Mouse (Mus musculus): ENCODE data around the gene Gm6882. TPM values are rescaled to one million over a fixed set of nuclear protein-coding genes. Genes with fewer than 3 reads are reported as not detected.
"Not testable (repeated sequence)": the region's sequence is repeated elsewhere in the genome, so short reads cannot be mapped to it uniquely, and the experiment has no call there.

Gm6882 gene
- polyA plus RNA-seq (2015; fragmentation: Nextera tagmentation; extraction: Ambion mirVana) = not detected in 2 replicates

GRCm38 (mm10) chr7:21432645-21433044 is at the start of gene Gm6882:
TSS of gene Gm6882 (minus strand) at chr7:21432745.
- H3K27me3 ChIP-seq; H3K27ac ChIP-seq; H3K4me1 ChIP-seq (replicated peaks); H3K4me3 ChIP-seq; H3K4me2 ChIP-seq; ATAC-seq (replicated peaks; ENCODE audit: insufficient number of reproducible peaks, insufficient read depth, low FRiP score, low read depth); H3K36me3 ChIP-seq; H3K9me3 ChIP-seq (replicated peaks); H3K9ac ChIP-seq: not testable (repeated sequence)
- 20% methylated on average over 1 of the region's 1 CpGs for WGBS

Other genes with a start within 250 kb of the Gm6882 start
- gene Gm5157, start 242.3 kb downstream of the Gm6882 start, polyA plus RNA-seq (2015; fragmentation: Nextera tagmentation; extraction: Ambion mirVana) = not detected in 2 replicates
- not detected in 2 replicates for gene Vmn1r124, start 172.1 kb downstream of the Gm6882 start, polyA plus RNA-seq (2015; fragmentation: Nextera tagmentation; extraction: Ambion mirVana)
- not detected in 2 replicates for gene Vmn1r125, start 160.6 kb downstream of the Gm6882 start, polyA plus RNA-seq (2015; fragmentation: Nextera tagmentation; extraction: Ambion mirVana)
- not detected in 2 replicates for gene Vmn1r126, start 131.3 kb downstream of the Gm6882 start, polyA plus RNA-seq (2015; fragmentation: Nextera tagmentation; extraction: Ambion mirVana)
- gene Vmn1r127, start 112.9 kb downstream of the Gm6882 start, polyA plus RNA-seq (2015; fragmentation: Nextera tagmentation; extraction: Ambion mirVana) = not detected in 2 replicates
- gene Vmn1r128, start 83.4 kb downstream of the Gm6882 start, polyA plus RNA-seq (2015; fragmentation: Nextera tagmentation; extraction: Ambion mirVana) = not detected in 2 replicates
- gene Vmn1r129, start 71.5 kb downstream of the Gm6882 start, polyA plus RNA-seq (2015; fragmentation: Nextera tagmentation; extraction: Ambion mirVana) = not detected in 2 replicates
- gene Vmn1r130, start 79.0 kb upstream of the Gm6882 start, polyA plus RNA-seq (2015; fragmentation: Nextera tagmentation; extraction: Ambion mirVana) = not detected in 2 replicates
- not detected in 2 replicates for gene Vmn1r131, start 113.3 kb upstream of the Gm6882 start, polyA plus RNA-seq (2015; fragmentation: Nextera tagmentation; extraction: Ambion mirVana)
- not detected in 2 replicates for gene Vmn1r132, start 181.3 kb upstream of the Gm6882 start, polyA plus RNA-seq (2015; fragmentation: Nextera tagmentation; extraction: Ambion mirVana)

Measured in heart, embryonic 15.5 days (tissue).